Mouse (Mus musculus): ENCODE measurements at regions not wholly inside any gene's neighbourhood (a gene's known extent, or its start where the extent isn't known, plus 50 kb on each side); places are given as distances from the start of the nearest gene placed in this dataset.
A peak's percentile ranks its signal among the peaks of the same experiment; 100 is the strongest.

- Histone ChIP-seq H3K4me3 (no peak overlapping the region), H3K9me3 (no peaks in the 10 kb centered on the region), H3K27me3 (replicated peaks) (no peaks in the 10 kb centered on the region), H3K9ac (no peak overlapping the region), H3K27ac (no peak overlapping the region), H3K4me2 (no peak overlapping the region), H3K36me3 (replicated peaks) (no peaks in the 10 kb centered on the region), H3K4me1 (no peaks in the 10 kb centered on the region)
- 79% methylated on average over 5 of the region's 5 CpGs for WGBS
- ATAC-seq (replicated peaks): no peak
These were observed 221.0 kb upstream of the Slc24a2 start for GRCm38 (mm10) chr4:87451251-87451650.

DNA sequence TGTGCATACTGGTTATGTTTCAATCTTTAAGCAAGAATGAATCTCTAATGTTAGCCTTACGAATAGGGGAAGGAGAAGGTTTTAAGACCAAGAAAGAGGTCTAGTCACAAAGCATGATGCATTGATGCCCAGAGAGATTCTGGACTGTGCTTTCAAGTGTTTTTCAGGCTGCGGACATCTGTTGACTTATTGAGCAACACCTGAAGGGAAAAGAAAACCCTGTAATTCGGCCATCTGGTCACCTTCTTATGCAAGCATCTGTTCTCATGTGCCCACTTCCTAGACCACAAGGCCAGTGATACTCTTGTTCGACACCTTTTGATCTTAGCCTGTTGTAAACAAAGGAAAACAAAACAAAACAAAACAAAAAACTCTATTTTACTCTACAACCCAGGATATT is 218.1 kb upstream of the Slc24a2 start:
- Histone ChIP-seq H3K4me1 (no peaks in the 10 kb centered on the region), H3K4me2 (no peak overlapping the region), H3K9me3 (no peaks in the 10 kb centered on the region), H3K9ac (no peak overlapping the region), H3K27me3 (replicated peaks) (no peaks in the 10 kb centered on the region), H3K4me3 (no peak overlapping the region), H3K27ac (no peak overlapping the region), H3K36me3 (replicated peaks) (no peaks in the 10 kb centered on the region)
- WGBS: 80% methylated on average over 4 of the region's 4 CpGs
- ATAC-seq (replicated peaks): no peak

DNA sequence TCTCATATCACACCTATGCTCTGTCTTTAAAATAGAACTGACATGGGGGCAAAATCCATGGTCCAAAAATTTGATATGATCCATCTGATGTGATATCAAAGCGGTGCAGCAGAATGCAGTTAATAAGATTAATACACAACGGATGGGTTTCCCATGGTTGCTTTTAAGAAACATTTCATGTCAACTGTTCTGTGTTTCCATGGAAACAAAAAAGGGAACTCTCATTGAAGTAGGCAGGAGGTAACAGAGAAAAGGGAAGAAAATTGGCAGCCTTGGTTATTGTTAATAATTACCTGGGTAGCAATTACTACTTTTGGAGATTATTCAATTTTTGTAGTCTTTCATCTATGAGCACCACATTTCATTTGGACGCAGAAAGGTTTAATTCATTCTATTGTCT is 216.6 kb upstream of the Slc24a2 start:
- Histone ChIP-seq H3K4me1 (no peaks in the 10 kb centered on the region), H3K4me3 (no peak overlapping the region), H3K9me3 (no peaks in the 10 kb centered on the region), H3K27me3 (replicated peaks) (no peaks in the 10 kb centered on the region), H3K36me3 (replicated peaks) (no peaks in the 10 kb centered on the region), H3K4me2 (no peak overlapping the region), H3K27ac (no peak overlapping the region), H3K9ac (no peak overlapping the region)
- no peak for ATAC-seq (replicated peaks)
- 46% methylated on average over 3 of the region's 3 CpGs for WGBS

- 87% methylated on average over 4 of the region's 4 CpGs for WGBS
- Histone ChIP-seq H3K27me3 (replicated peaks) (no peaks in the 10 kb centered on the region), H3K27ac (no peak overlapping the region), H3K36me3 (replicated peaks) (no peaks in the 10 kb centered on the region), H3K4me2 (no peak overlapping the region), H3K9me3 (no peaks in the 10 kb centered on the region), H3K4me3 (no peak overlapping the region), H3K9ac (no peak overlapping the region), H3K4me1 (no peaks in the 10 kb centered on the region)
- no peak for ATAC-seq (replicated peaks)
These were observed 203.9 kb upstream of the Slc24a2 start for GRCm38 (mm10) chr4:87434136-87434535.

- Histone ChIP-seq H3K9ac (no peak overlapping the region), H3K4me3 (no peak overlapping the region), H3K27me3 (replicated peaks) (no peaks in the 10 kb centered on the region), H3K4me1 (no peaks in the 10 kb centered on the region), H3K9me3 (no peaks in the 10 kb centered on the region), H3K27ac (no peak overlapping the region), H3K36me3 (replicated peaks) (no peaks in the 10 kb centered on the region), H3K4me2 (no peak overlapping the region)
- no peak for ATAC-seq (replicated peaks)
- 71% methylated on average over 3 of the region's 3 CpGs for WGBS
These were observed 198.1 kb upstream of the Slc24a2 start for GRCm38 (mm10) chr4:87428374-87428773.

DNA sequence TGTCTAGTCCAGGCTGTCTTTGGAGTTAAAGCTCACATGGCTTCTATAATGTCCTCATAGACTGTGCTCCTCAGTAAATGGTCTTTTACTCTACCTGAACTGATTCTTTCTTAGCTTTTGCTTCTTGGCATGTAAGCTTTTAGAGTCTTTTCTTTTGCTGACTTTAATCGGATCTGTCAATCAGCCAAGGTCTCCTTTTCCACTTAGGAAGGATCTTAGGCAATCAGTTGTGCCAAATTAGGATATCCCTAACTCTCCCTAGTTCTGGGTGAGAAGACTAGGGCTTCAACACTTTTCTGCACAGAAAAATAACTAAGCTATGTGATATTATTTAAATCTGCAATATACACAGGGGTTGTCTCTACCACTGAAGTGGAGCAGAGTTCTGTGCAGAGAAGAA is 193.8 kb upstream of the Slc24a2 start:
- ATAC-seq (replicated peaks): no peak
- 88% methylated on average over 1 of the region's 1 CpGs for WGBS
- H3K9ac ChIP-seq: no peak overlapping the region
- 0 out of 2 replicates have a peak, but pooled peaks cover 4% of the 10 kb centered on the region for H3K4me1 ChIP-seq
- H3K27ac ChIP-seq: no peak overlapping the region
- H3K4me2 ChIP-seq: no peak overlapping the region
- no peaks in the 10 kb centered on the region for H3K27me3 ChIP-seq (replicated peaks)
- H3K4me3 ChIP-seq: no peak overlapping the region
- no peaks in the 10 kb centered on the region for H3K36me3 ChIP-seq (replicated peaks)
- H3K9me3 ChIP-seq: no peaks in the 10 kb centered on the region

DNA sequence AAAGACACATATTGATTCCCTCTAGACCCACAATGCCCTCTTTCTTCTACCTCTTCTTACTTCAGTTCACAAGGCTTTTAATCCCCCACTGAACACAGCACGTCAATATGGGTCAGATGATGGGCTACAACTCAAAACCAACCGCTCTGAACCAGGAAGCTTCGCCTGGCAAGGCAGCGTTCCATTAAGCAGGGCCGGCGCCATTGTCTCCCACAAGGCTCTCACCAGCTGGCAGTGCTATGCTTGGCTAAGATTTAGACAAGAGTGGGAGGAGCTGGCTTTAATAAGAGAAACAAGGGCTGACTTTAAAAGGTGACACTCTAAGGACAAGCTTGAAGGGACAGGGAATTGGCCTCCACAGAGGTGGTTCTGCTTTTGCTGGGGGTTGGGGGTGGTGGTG is 192.3 kb upstream of the Slc24a2 start:
- H3K27ac ChIP-seq: no peak overlapping the region
- no peak overlapping the region for H3K4me2 ChIP-seq
- no peak overlapping the region for H3K9ac ChIP-seq
- 0 out of 2 replicates have a peak, but pooled peaks have one; percentile 33 for ATAC-seq (replicated peaks)
- H3K4me3 ChIP-seq: no peak overlapping the region
- H3K36me3 ChIP-seq (replicated peaks): no peaks in the 10 kb centered on the region
- no peaks in the 10 kb centered on the region for H3K9me3 ChIP-seq
- H3K27me3 ChIP-seq (replicated peaks): no peaks in the 10 kb centered on the region
- H3K4me1 ChIP-seq: 0 out of 2 replicates have a peak, but pooled peaks cover 4% of the 10 kb centered on the region
- WGBS: 13% methylated on average over 6 of the region's 6 CpGs

- Histone ChIP-seq H3K9me3 (no peaks in the 10 kb centered on the region), H3K9ac (no peak overlapping the region), H3K4me1 (peaks cover 12% of the 10 kb centered on the region), H3K4me3 (no peak overlapping the region), H3K4me2 (no peak overlapping the region), H3K36me3 (replicated peaks) (no peaks in the 10 kb centered on the region), H3K27me3 (replicated peaks) (no peaks in the 10 kb centered on the region), H3K27ac (no peak overlapping the region)
- ATAC-seq (replicated peaks): no peak
- WGBS: 42% methylated on average over 6 of the region's 6 CpGs
These were observed 173.1 kb upstream of the Slc24a2 start for GRCm38 (mm10) chr4:87403354-87403753.

DNA sequence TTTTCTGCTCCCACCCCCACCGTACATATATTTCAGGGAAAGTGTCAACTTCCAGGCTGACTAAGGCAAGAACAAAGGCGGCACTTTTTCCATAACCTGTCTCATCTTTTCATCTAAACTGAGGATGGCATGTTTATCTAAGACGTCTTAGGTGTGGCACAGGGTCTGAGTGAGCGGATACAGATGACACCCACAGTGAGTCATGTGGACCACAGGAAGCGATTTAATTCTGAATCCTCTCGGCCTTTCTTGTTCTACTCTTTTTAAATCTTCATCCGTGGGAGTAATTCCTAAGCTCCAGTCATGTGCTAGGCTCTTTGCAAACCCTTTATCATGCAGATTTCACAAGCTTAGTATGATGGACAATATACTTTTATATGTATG is 171.9 kb upstream of the Slc24a2 start:
- no peak overlapping the region for H3K27ac ChIP-seq
- H3K4me3 ChIP-seq: no peak overlapping the region
- no peak overlapping the region for H3K9ac ChIP-seq
- H3K36me3 ChIP-seq (replicated peaks): no peaks in the 10 kb centered on the region
- ATAC-seq (replicated peaks): no peak
- H3K9me3 ChIP-seq: no peaks in the 10 kb centered on the region
- H3K4me1 ChIP-seq: peaks cover 12% of the 10 kb centered on the region
- H3K27me3 ChIP-seq (replicated peaks): no peaks in the 10 kb centered on the region
- WGBS: 46% methylated on average over 7 of the region's 7 CpGs
- 0 out of 2 replicates have a peak overlapping the region, but pooled peaks have one; percentile 37 for H3K4me2 ChIP-seq

- ATAC-seq (replicated peaks): peak; percentile 77; the same call in 1 of the 2 replicates
- H3K9me3 ChIP-seq: no peaks in the 10 kb centered on the region
- H3K4me2 ChIP-seq: peak overlapping the region; percentile 37
- H3K9ac ChIP-seq: no peak overlapping the region
- 40% methylated on average over 20 of the region's 20 CpGs for WGBS
- H3K27me3 ChIP-seq (replicated peaks): no peaks in the 10 kb centered on the region
- H3K4me1 ChIP-seq: peaks cover 12% of the 10 kb centered on the region
- H3K27ac ChIP-seq: peak overlapping the region; percentile 51
- H3K4me3 ChIP-seq: no peak overlapping the region
- H3K36me3 ChIP-seq (replicated peaks): no peaks in the 10 kb centered on the region
These were observed 171.3 kb upstream of the Slc24a2 start for GRCm38 (mm10) chr4:87401316-87402172.

DNA sequence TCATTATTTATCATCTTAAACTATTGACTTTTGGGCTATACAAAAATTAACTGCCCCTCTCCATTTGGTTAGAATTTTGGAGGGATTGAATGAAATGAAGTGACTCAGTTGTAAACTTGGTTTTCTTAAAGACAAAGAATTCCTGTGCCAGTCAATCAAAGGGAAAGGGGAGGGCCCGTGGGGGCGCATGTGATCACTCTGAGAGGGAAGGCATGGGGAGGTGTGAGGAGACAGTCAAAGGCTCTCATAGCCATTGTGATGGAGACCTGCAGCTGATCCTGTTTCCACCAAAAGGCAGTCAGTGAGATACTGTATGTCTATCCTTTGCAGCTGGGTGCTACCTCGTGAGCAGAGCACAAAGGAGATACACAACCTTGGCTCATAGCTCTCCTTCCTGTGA is 156.6 kb upstream of the Slc24a2 start:
- no peaks in the 10 kb centered on the region for H3K27me3 ChIP-seq (replicated peaks)
- no peak overlapping the region for H3K27ac ChIP-seq
- WGBS: 52% methylated on average over 3 of the region's 3 CpGs
- H3K4me1 ChIP-seq: peaks cover 17% of the 10 kb centered on the region; the same call in 1 of the 2 replicates
- H3K9me3 ChIP-seq: no peaks in the 10 kb centered on the region
- H3K9ac ChIP-seq: no peak overlapping the region
- H3K4me2 ChIP-seq: no peak overlapping the region
- H3K4me3 ChIP-seq: no peak overlapping the region
- H3K36me3 ChIP-seq (replicated peaks): no peaks in the 10 kb centered on the region
- ATAC-seq (replicated peaks): no peak

- no peaks in the 10 kb centered on the region for H3K27me3 ChIP-seq (replicated peaks)
- no peak for ATAC-seq (replicated peaks)
- no peak overlapping the region for H3K4me2 ChIP-seq
These were observed 156.0 kb upstream of the Slc24a2 start for GRCm38 (mm10) chr4:87386271-87386670.

GRCm38 (mm10) chr4:87385221-87385739 is 155.0 kb upstream of the Slc24a2 start:
- H3K9me3 ChIP-seq: no peaks in the 10 kb centered on the region
- H3K9ac ChIP-seq: no peak overlapping the region
- no peaks in the 10 kb centered on the region for H3K27me3 ChIP-seq (replicated peaks)
- H3K36me3 ChIP-seq (replicated peaks): no peaks in the 10 kb centered on the region
- no peak overlapping the region for H3K4me3 ChIP-seq
- H3K4me1 ChIP-seq: peaks cover 17% of the 10 kb centered on the region; the same call in 1 of the 2 replicates
- H3K4me2 ChIP-seq: no peak overlapping the region
- H3K27ac ChIP-seq: 0 out of 2 replicates have a peak overlapping the region, but pooled peaks have one; percentile 29
- no peak for ATAC-seq (replicated peaks)
- WGBS: 20% methylated on average over 7 of the region's 7 CpGs

More at GRCm38 (mm10) chr4:87386271-87386670, 156.0 kb upstream of the Slc24a2 start:
- WGBS: 11% methylated on average over 9 of the region's 9 CpGs
- no peak overlapping the region for H3K27ac ChIP-seq
- no peak overlapping the region for H3K9ac ChIP-seq
- no peak overlapping the region for H3K4me3 ChIP-seq
- H3K4me1 ChIP-seq: peaks cover 17% of the 10 kb centered on the region; the same call in 1 of the 2 replicates
- no peaks in the 10 kb centered on the region for H3K9me3 ChIP-seq
- no peaks in the 10 kb centered on the region for H3K36me3 ChIP-seq (replicated peaks)
